In the genomic region with DNA sequence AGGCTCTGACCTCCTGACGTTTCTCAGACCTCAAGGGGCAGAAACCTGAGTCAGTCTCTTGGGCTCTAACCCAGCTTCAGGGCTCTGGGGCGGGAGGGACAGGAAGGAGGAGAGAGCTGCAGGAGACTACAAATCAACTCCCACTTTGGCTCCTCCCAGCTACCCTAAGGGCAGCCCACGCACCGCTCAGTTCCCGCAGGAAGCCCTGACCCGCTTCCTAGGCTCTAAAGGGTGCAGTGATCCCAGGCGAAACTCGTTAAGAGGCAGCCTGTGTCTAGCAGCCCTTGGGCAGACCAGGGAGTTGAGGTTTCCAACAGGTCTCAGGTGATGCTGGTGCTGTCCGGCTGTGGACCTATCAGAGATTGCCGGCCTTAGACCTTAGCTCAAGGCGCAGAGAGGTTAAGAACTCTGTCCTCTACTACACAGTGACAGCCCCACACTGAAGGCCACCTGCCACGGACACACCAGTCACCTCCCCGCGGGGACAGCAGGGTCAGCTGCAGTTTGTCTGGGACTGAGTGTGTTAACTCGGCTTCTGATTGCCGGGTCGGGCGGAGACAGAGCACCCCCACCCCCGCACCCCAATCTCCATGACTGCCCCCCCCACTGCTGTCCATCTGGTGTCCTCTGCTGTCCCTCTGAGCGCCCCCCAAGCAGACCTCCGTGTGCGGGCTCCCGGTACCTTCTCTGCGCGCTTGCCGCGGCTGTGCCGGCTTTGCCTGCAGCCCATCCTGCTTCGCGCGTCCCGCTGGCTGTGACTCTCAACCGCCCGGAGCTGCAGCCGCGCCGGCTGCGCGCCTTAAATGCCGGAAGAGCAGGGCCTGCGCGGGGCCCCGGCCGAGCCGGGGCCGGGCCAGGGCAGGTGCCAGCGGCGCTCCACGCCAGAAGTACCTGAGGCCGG, we compare ENCODE assay signal across 7 mouse cellular contexts. TPM values are rescaled to one million over a fixed set of nuclear protein-coding genes. Genes with fewer than 3 reads are reported as not detected.
DNase-seq lines count a peak whose midpoint lies in the region; ATAC-seq and TF ChIP-seq lines count a peak whose summit lies in the region.

Gene Ccdc69, minus strand, starts transcription at position 801 of the 901 bp plus-strand sequence.

- intact Hi-C loops in gastrocnemius, postnatal 14 days (cut with DNase I; ENCODE audit: low total_unique reads): no loop called here

- peak within 1 kb of the TSS; percentile 62 for H3K9ac ChIP-seq in liver, embryonic 13.5 days

- peak within 1 kb of the TSS; percentile 58 for H3K4me3 ChIP-seq in liver, embryonic 13.5 days (replicated peaks)
- H3K4me3 ChIP-seq in myocyte: no peak within 1 kb of the TSS

- H3K27me3 ChIP-seq in liver, embryonic 13.5 days: peaks cover 17% of the 10 kb centered on the region; the same call in 1 of the 2 replicates
- no peaks in the 10 kb centered on the region for H3K27me3 ChIP-seq in myocyte (ENCODE audit: control insufficient read depth, insufficient read depth, insufficient read length)
- H3K27me3 ChIP-seq in splenic B cell, adult 2 months (ENCODE audit: control insufficient read depth, insufficient read depth, low read length, poor library complexity, severe bottlenecking): no peaks in the 10 kb centered on the region

- H3K27ac ChIP-seq in liver, embryonic 13.5 days: no peak within 1 kb of the TSS; the same call in 1 of the 2 replicates

- ATAC-seq in activated CD4-positive, CD25-positive, alpha-beta regulatory T cell, adult 4 months: peak; percentile 75
- peak; percentile 68 for ATAC-seq in liver, embryonic 13.5 days (ENCODE audit: low read depth)

- WGBS in liver, embryonic 13.5 days (ENCODE audit: insufficient replicate concordance): under 1% methylated on average over 50 of the region's 50 CpGs

- H3K79me2 ChIP-seq in myocyte (ENCODE audit: control insufficient read depth, insufficient read depth): no peaks in the 10 kb centered on the region

- peak; percentile 35 to 52 for DNase-seq in cerebellum, postnatal 14 days
- DNase-seq in gastrocnemius, postnatal 14 days: peak; percentile 66
- peak; percentile 89 for DNase-seq in induced T-regulatory cell, adult 2 months (ENCODE audit: low read depth)
- DNase-seq in liver, embryonic 13.5 days: peak; percentile 12
- peak; percentile 70 for DNase-seq in splenic B cell, adult 2 months (ENCODE audit: low read depth, low spot score)

- no peaks in the 10 kb centered on the region for H3K9me3 ChIP-seq in liver, embryonic 13.5 days (replicated peaks)

- peak within 1 kb of the TSS; percentile 79 for H3K4me2 ChIP-seq in liver, embryonic 13.5 days
- peak within 1 kb of the TSS; percentile 67 for H3K4me2 ChIP-seq in myocyte (ENCODE audit: low read depth)

- no peak within 1 kb of the TSS for H3ac ChIP-seq in myocyte (ENCODE audit: control insufficient read depth, insufficient read length)

- TF ChIP-seq POLR2A in myocyte (IDR thresholded peaks at IDR 0.05; ENCODE audit: insufficient read length, low read depth): no peak

- H3K36me3 ChIP-seq in liver, embryonic 13.5 days: no peaks in the 10 kb centered on the region
- H3K36me3 ChIP-seq in myocyte (ENCODE audit: control insufficient read depth, insufficient read depth): no peaks in the 10 kb centered on the region
- no peaks in the 10 kb centered on the region for H3K36me3 ChIP-seq in splenic B cell, adult 2 months (ENCODE audit: control insufficient read depth, insufficient read depth, low read length, poor library complexity, severe bottlenecking)

- H3K4me1 ChIP-seq in liver, embryonic 13.5 days (replicated peaks): peaks cover 19% of the 10 kb centered on the region

TF ChIP-seq in myocyte, 11 proteins besides CTCF, POLR2A, EP300 and RAD21:
- TF ChIP-seq MYOD1 (IDR thresholded peaks at IDR 0.05; ENCODE audit: control insufficient read depth in 1 of 3, insufficient read length in 2 of 3, low read depth in 2 of 3) (peak in 1 of 3 experiments; percentile 43), POLR2AphosphoS2 (IDR thresholded peaks at IDR 0.05; ENCODE audit: insufficient read length, low read depth) (no peak)

RNA-seq across cellular contexts. Expression of gene Ccdc69, which starts in this region (rescaled TPM):
- polyA plus RNA-seq in activated CD4-positive, CD25-positive, alpha-beta regulatory T cell, adult 4 months (2017; shearing (Covaris generic)): 10 to 100 TPM; 78.6 to 85.9 TPM
- 10 to 100 TPM in 1 of 2 experiments, 1 to 10 TPM in 1; 7.8 to 14.0 TPM for total RNA-seq in gastrocnemius, postnatal 14 days (2021)
- 0.96 and 1.1 TPM in 2 replicates for polyA plus RNA-seq in liver, embryonic 13.5 days (2015; fragmentation: Nextera tagmentation; extraction: Ambion mirVana)
- 0.11 TPM for polyA plus RNA-seq in myocyte (2012; fragmentation: generic; extraction: Trizol)

Comparison
In these comparisons a context has a peak if more than half of its experiments do, and no peak if none do; other contexts are left out.
1. RNA of gene Ccdc69 (polyA plus RNA-seq): 78.6 to 85.9 TPM in activated CD4-positive, CD25-positive, alpha-beta regulatory T cell, adult 4 months; 0.96 to 1.1 TPM in liver, embryonic 13.5 days and 0.11 TPM in myocyte (single experiment); every median in the first group is over 10 times any median in the second.
2. DNase-seq: peak in every context shown above with its lines; median percentile 89 in induced T-regulatory cell, adult 2 months; 70 in splenic B cell, adult 2 months; 66 in gastrocnemius, postnatal 14 days; 44 in cerebellum, postnatal 14 days; 12 in liver, embryonic 13.5 days.